Comparison of ENCODE assay signal across 11 mouse cellular contexts in genomic region chr9:23300376-23300775, GRCm38 (mm10).
DNase-seq lines count a peak whose midpoint lies in the region; ATAC-seq and TF ChIP-seq lines count a peak whose summit lies in the region.
"Had no signal": no experiment of that assay in that cellular context is flagged by ENCODE, and none has a peak within 500 bp of the region (broad histone marks: within the 10 kb centered on the region; RNA-seq: fewer than 3 reads in every experiment).

No protein-coding gene starts in this region.

- no peaks in the 10 kb centered on the region for H3K4me1 ChIP-seq in forebrain, embryonic 14.5 days (ENCODE audit: control insufficient read depth, insufficient read depth, low read length)
- H3K4me1 ChIP-seq: intestine, embryonic 15.5 days had no signal

- 95% methylated on average over 8 of the region's 8 CpGs for WGBS in forebrain, embryonic 14.5 days

- no peak for ATAC-seq in forebrain, embryonic 14.5 days
- ATAC-seq: intestine, embryonic 15.5 days had no signal

- intact Hi-C loops in heart, postnatal 14 days (cut with DNase I) = no loop called here

- no peaks in the 10 kb centered on the region for H3K79me2 ChIP-seq in C2C12 (ENCODE audit: control insufficient read depth, insufficient read depth)

- no peak overlapping the region for H3K27ac ChIP-seq in forebrain, embryonic 14.5 days (ENCODE audit: low read depth, low read length)
- H3K27ac ChIP-seq: intestine, embryonic 15.5 days; kidney, postnatal 0 days had no signal

- H3K9ac ChIP-seq in forebrain, embryonic 14.5 days (ENCODE audit: low read length) = no peak overlapping the region
- H3K9ac ChIP-seq: intestine, embryonic 15.5 days had no signal

- no peak overlapping the region for H3ac ChIP-seq in C2C12 (ENCODE audit: control insufficient read depth, insufficient read length, low read depth)

- H3K9me3 ChIP-seq in forebrain, embryonic 14.5 days (replicated peaks; ENCODE audit: control insufficient read depth, low read length) = no peaks in the 10 kb centered on the region
- H3K9me3 ChIP-seq: intestine, embryonic 15.5 days had no signal

- DNase-seq in cerebellum, adult 18-20 months = peak; percentile 56 to 58
- peak; percentile 33 for DNase-seq in gastrocnemius, postnatal 25 days
- DNase-seq in heart, postnatal 14 days = peak; percentile 9 to 18
- no peak for DNase-seq in forebrain, embryonic 14.5 days (ENCODE audit: low spot score)
- DNase-seq in testis, postnatal 14 days (ENCODE audit: low spot score) = no peak
- no peak for DNase-seq in thymus, postnatal 25 days
- DNase-seq: right cerebral cortex, adult 18-20 months; thymus, adult 18-20 months had no signal

- no peak overlapping the region for H3K4me2 ChIP-seq in forebrain, embryonic 14.5 days (ENCODE audit: low read length)
- H3K4me2 ChIP-seq: intestine, embryonic 15.5 days had no signal

- no peaks in the 10 kb centered on the region for H3K27me3 ChIP-seq in C2C12 (ENCODE audit: control insufficient read depth, insufficient read depth, insufficient read length)
- H3K27me3 ChIP-seq in forebrain, embryonic 14.5 days (replicated peaks; ENCODE audit: control insufficient read depth, insufficient read depth, low read length) = no peaks in the 10 kb centered on the region
- H3K27me3 ChIP-seq: intestine, embryonic 15.5 days had no signal

- TF ChIP-seq CTCF in C2C12 (IDR thresholded peaks at IDR 0.05; ENCODE audit: control insufficient read depth, insufficient read depth, insufficient read length) = no peak

- H3K36me3 ChIP-seq in C2C12 (ENCODE audit: control insufficient read depth, insufficient read depth) = no peaks in the 10 kb centered on the region
- H3K36me3 ChIP-seq in forebrain, embryonic 14.5 days (ENCODE audit: control insufficient read depth, insufficient read depth, low read length) = no peaks in the 10 kb centered on the region
- H3K36me3 ChIP-seq: intestine, embryonic 15.5 days had no signal

- no peaks in the 10 kb centered on the region for H3K79me3 ChIP-seq in C2C12 (ENCODE audit: low read depth)

- H3K4me3 ChIP-seq in C2C12 (ENCODE audit: insufficient read depth, poor library complexity, severe bottlenecking) = no peak overlapping the region
- H3K4me3 ChIP-seq in forebrain, embryonic 14.5 days (ENCODE audit: low read depth, low read length) = no peak overlapping the region
- H3K4me3 ChIP-seq: intestine, embryonic 15.5 days had no signal

TF ChIP-seq in C2C12, 6 proteins besides CTCF, POLR2A, EP300 and RAD21:
- TF ChIP-seq FOSL1 (IDR thresholded peaks at IDR 0.05; ENCODE audit: insufficient read depth, low read length, poor library complexity, severe bottlenecking) = peak; percentile 80
- TF ChIP-seq CEBPB (IDR thresholded peaks at IDR 0.05; ENCODE audit: low read depth) = no peak
- no peak for TF ChIP-seq MYOG (IDR thresholded peaks at IDR 0.05; ENCODE audit: control insufficient read depth, extremely low read depth, insufficient read length)
- TF ChIP-seq USF1 (IDR thresholded peaks at IDR 0.05; ENCODE audit: low read depth) = no peak
- peak; percentile 83 for TF ChIP-seq MYOD1 (IDR thresholded peaks at IDR 0.05; ENCODE audit: control insufficient read depth, insufficient read length, low read depth)
- TF ChIP-seq MAX (IDR thresholded peaks at IDR 0.05) = peak; percentile 74

Comparison
In these comparisons a context has a peak if more than half of its experiments do, and no peak if none do; other contexts are left out.
1. DNase-seq: peak in cerebellum, adult 18-20 months (2 of 2), gastrocnemius, postnatal 25 days (single experiment) and heart, postnatal 14 days (2 of 2); none in forebrain, embryonic 14.5 days (single experiment), testis, postnatal 14 days (single experiment) and thymus, postnatal 25 days (single experiment).